Mouse (Mus musculus) embryonic facial prominence, embryonic 15.5 days (tissue): ENCODE results near the gene Tap1. TPM values are rescaled to one million over a fixed set of nuclear protein-coding genes. Genes with fewer than 3 reads are reported as not detected.

Experiments used
- ATAC-seq: fragments of 200-750 bp; cut with Nextera tagmentation; 2 replicates; pipeline ENCODE4 v1.8.0; 2017; ENCODE audit warnings: low read depth, moderate TSS enrichment; ENCODE audit not compliant: insufficient number of reproducible peaks, low FRiP score, low TSS enrichment
- H3K27ac ChIP-seq: fragments of 300-500 bp; sonication (generic); replicated peaks from 2 replicates; pipeline ENCODE4 v1.5.1; 2015; ENCODE audit warnings: mild to moderate bottlenecking, inconsistent platforms
- H3K27me3 ChIP-seq: fragments of 300-500 bp; sonication (generic); 2 replicates; pipeline ENCODE4 v1.6.1; 2015; ENCODE audit warnings: inconsistent platforms
- H3K36me3 ChIP-seq: fragments of 300-500 bp; sonication (generic); 2 replicates; pipeline ENCODE4 v1.6.1; 2015; ENCODE audit warnings: mild to moderate bottlenecking, inconsistent platforms
- H3K4me1 ChIP-seq: fragments of 300-500 bp; sonication (generic); 2 replicates; pipeline ENCODE4 v1.6.1; 2015; ENCODE audit warnings: inconsistent platforms
- H3K4me2 ChIP-seq: fragments of 300-500 bp; sonication (generic); replicated peaks from 2 replicates; pipeline ENCODE4 v1.6.1; 2015; ENCODE audit warnings: mild to moderate bottlenecking, inconsistent platforms
- H3K4me3 ChIP-seq: fragments of 300-500 bp; sonication (generic); replicated peaks from 2 replicates; pipeline ENCODE4 v1.5.1; 2015; ENCODE audit warnings: mild to moderate bottlenecking, inconsistent platforms
- H3K9ac ChIP-seq: fragments of 300-500 bp; sonication (generic); 2 replicates; pipeline ENCODE4 v1.6.1; 2015; ENCODE audit warnings: inconsistent platforms
- H3K9me3 ChIP-seq: fragments of 300-500 bp; sonication (generic); replicated peaks from 2 replicates; pipeline ENCODE4 v1.6.1; 2016; ENCODE audit warnings: inconsistent platforms
- WGBS: fragments of 180-500 bp; shearing (Covaris S2); methylation state at CpG from one replicate; pipeline ENCODE4 v1.1.7; 2015; 5-methylcytosine and 5-hydroxymethylcytosine counted together
- polyA plus RNA-seq: library from polyadenylated mRNA; unstranded; fragments of >200 nt; fragmentation: Nextera tagmentation; extraction: Ambion mirVana; gene quantifications from 2 replicates; pipeline ENCODE4 v1.2.1, GENCODE M21; 2015

Gene Tap1
- polyA plus RNA-seq, 1 experiment from 2014 or later = 11.9 TPM

DNA sequence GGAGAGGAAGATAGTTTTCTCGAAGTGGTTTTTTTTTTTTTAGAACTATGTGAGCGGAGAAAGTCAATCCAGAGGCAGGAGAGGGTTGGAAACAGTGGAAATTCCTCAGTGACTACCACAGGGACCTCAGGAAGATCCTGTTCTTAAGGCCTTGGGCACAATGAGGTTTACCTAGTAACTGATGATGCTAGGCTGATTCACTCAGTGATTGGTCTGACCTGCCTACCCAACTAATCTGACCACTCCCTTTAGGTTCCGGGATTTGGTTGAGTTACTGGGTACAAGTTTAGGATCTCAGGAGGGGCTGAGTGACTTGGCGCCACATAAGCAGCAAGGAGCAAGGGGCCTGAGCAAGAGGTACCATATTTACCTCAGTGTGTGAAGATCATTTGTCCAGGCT lies 34.4 kb upstream of the Tap1 start, which contains the start of gene H2-DMb1:
Gene H2-DMb1, plus strand, starts transcription at position 150 of the 400 bp plus-strand sequence.
- no peak within 1 kb of the TSS for H3K27ac ChIP-seq
- H3K27me3 ChIP-seq = no peaks in the 10 kb centered on the region
- H3K4me2 ChIP-seq = peak within 1 kb of the TSS; percentile 24; the same call in 1 of the 2 replicates
- H3K4me3 ChIP-seq = no peak within 1 kb of the TSS
- no peak within 1 kb of the TSS for H3K9ac ChIP-seq
- WGBS = 57% methylated on average over 4 of the region's 4 CpGs
- H3K4me1 ChIP-seq = no peaks in the 10 kb centered on the region
- H3K9me3 ChIP-seq = no peaks in the 10 kb centered on the region
- no peaks in the 10 kb centered on the region for H3K36me3 ChIP-seq
- no peak for ATAC-seq

DNA sequence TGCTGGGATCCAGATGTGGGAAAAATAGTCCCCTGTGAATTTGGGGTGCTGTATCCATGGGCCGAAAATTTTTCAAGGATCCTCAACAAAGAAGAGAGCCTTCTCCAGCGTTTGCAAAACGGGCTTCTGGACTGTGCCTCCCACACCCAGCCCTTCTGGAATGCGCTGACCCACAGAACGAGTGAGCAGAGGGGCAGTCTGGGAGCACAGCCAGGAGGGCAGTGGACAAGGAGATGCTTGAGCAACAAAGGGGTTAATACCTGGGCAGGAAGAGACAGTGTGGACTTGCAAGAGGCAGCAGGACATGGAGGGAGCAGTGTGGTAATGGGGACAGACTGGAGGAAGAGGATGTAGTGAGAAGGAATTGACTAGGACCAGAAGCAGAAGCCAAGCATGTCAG lies 31.8 kb upstream of the Tap1 start:
- H3K4me1 ChIP-seq = no peaks in the 10 kb centered on the region
- no peaks in the 10 kb centered on the region for H3K27me3 ChIP-seq
- WGBS = 36% methylated on average over 5 of the region's 5 CpGs
- ATAC-seq = no peak
- no peak overlapping the region for H3K4me2 ChIP-seq
- no peak overlapping the region for H3K27ac ChIP-seq
- no peaks in the 10 kb centered on the region for H3K9me3 ChIP-seq
- H3K4me3 ChIP-seq = no peak overlapping the region
- no peak overlapping the region for H3K9ac ChIP-seq
- no peaks in the 10 kb centered on the region for H3K36me3 ChIP-seq

DNA sequence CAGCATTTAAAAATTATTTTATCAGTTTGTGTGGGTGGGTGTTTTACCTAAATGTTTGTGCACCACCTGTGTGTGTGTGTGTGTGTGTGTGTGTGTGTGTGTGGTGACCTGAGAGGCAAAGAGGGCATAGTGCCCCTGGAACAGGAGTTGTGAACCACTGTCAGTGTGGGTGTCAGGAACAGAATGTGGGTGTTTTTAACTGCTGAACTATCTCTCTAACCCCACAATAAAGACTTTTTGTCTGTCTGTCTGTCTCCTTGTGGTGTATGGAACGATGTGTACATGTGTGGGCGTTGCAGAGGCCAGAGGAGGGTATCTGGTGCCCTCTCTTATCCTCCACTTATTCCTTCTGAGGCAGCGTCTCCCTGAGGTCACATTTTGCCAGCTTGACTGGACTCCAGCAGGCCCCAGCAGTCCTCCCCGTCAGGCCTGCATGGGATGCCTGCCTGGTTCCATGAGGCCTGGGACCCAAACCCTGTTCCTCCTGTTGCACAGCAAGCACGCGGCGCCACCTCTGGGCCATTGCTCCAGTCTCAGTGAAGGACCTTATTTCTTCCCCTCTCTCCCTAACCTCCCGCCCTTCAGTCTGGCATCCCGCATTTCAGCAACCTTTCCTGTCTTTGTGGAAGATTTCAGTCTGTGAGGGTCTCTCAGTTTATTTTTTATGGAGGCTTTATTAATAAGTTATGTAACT lies 23.0 kb upstream of the Tap1 start:
- no peaks in the 10 kb centered on the region for H3K36me3 ChIP-seq
- H3K9me3 ChIP-seq = no peaks in the 10 kb centered on the region
- ATAC-seq = no peak
- H3K27ac ChIP-seq = no peak overlapping the region
- no peak overlapping the region for H3K9ac ChIP-seq
- H3K27me3 ChIP-seq = no peaks in the 10 kb centered on the region; the same call in 1 of the 2 replicates
- 42% methylated on average over 9 of the region's 9 CpGs for WGBS
- no peak overlapping the region for H3K4me2 ChIP-seq
- no peaks in the 10 kb centered on the region for H3K4me1 ChIP-seq
- H3K4me3 ChIP-seq = no peak overlapping the region

DNA sequence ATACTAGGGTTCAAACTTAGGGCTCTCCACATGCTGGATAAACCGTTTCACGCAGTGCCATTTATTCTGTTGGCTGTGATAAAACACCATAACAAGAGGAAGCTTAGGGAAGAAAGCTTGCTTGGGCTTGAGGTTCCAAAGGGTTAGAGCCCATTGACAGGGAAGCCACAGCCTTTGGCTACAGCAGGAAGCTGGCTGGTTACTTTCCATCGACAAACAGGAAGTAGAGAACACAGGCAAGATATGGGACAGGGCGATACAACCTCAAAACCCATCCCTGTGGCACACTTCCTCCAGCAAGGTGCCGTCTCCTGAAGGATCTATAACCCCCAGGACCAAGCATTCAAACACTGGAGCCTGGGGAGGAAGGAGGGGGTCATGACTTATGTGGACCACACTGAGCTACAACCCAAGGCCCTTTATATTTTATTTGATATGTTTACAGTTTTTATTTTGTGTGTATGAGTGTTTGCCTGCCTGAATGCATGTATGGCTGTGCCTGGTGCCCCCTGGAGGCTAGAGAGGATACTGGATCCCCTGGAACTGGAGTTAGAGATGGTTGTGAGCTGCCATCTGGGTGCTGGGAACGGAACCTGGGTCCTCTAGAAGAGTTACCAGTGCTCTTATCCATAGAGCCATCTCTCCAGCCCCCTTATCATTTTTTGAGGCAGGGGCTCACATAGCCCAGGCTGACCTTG lies 22.2 kb upstream of the Tap1 start:
- no peak overlapping the region for H3K4me3 ChIP-seq
- 83% methylated on average over 6 of the region's 6 CpGs for WGBS
- no peak overlapping the region for H3K4me2 ChIP-seq
- H3K9me3 ChIP-seq = no peaks in the 10 kb centered on the region
- no peaks in the 10 kb centered on the region for H3K4me1 ChIP-seq
- H3K27ac ChIP-seq = no peak overlapping the region
- ATAC-seq = no peak
- no peaks in the 10 kb centered on the region for H3K36me3 ChIP-seq
- no peaks in the 10 kb centered on the region; the same call in 1 of the 2 replicates for H3K27me3 ChIP-seq
- no peak overlapping the region for H3K9ac ChIP-seq

DNA sequence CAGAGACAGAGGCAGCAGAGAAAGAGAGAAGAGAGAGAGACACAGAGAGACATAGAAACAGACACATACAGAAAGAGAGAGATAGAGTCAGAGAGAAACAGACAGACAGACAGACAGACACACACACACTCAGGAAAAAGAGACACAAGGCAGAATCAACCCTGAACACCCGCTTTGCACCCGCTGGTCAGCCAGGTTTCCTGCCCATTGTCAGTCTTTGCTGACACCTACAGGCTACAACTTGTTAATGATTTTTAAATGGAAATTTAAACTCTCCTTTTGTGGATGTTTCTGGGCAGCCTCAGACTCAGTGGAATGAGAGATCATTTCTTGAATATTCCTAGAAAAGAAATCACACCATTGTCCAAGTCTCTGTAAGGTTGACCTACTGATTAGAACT lies 18.1 kb upstream of the Tap1 start:
- no peaks in the 10 kb centered on the region for H3K27me3 ChIP-seq
- H3K4me1 ChIP-seq = no peaks in the 10 kb centered on the region
- H3K27ac ChIP-seq = no peak overlapping the region
- 0% methylated on average over 2 of the region's 2 CpGs for WGBS
- no peak overlapping the region for H3K4me3 ChIP-seq
- ATAC-seq = no peak
- H3K36me3 ChIP-seq = no peaks in the 10 kb centered on the region
- H3K9ac ChIP-seq = no peak overlapping the region
- no peak overlapping the region for H3K4me2 ChIP-seq
- no peaks in the 10 kb centered on the region for H3K9me3 ChIP-seq

DNA sequence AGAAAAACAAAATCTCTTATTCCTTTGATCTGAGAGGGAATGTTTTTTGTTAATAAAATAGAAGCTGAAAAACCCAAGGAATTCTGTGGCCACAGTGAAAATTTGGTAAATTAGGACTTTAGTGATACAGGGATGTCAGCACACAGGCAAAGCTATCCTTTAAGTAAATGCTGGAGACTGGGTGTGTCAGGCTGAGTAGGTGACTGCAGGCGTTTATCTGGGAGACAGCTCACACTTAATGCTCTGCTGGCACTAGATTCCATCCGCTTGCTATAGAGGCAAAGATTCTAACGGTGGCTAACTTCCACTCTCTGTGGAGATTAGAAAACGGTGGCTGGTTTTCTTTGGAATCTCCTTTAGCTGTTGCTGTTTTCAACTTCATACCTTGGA lies 16.9 kb upstream of the Tap1 start:
- no peak overlapping the region for H3K9ac ChIP-seq
- no peaks in the 10 kb centered on the region for H3K4me1 ChIP-seq
- H3K27me3 ChIP-seq = no peaks in the 10 kb centered on the region
- no peaks in the 10 kb centered on the region for H3K9me3 ChIP-seq
- no peaks in the 10 kb centered on the region for H3K36me3 ChIP-seq
- no peak for ATAC-seq
- no peak overlapping the region for H3K27ac ChIP-seq
- WGBS = 28% methylated on average over 4 of the region's 4 CpGs
- H3K4me2 ChIP-seq = no peak overlapping the region
- H3K4me3 ChIP-seq = no peak overlapping the region

DNA sequence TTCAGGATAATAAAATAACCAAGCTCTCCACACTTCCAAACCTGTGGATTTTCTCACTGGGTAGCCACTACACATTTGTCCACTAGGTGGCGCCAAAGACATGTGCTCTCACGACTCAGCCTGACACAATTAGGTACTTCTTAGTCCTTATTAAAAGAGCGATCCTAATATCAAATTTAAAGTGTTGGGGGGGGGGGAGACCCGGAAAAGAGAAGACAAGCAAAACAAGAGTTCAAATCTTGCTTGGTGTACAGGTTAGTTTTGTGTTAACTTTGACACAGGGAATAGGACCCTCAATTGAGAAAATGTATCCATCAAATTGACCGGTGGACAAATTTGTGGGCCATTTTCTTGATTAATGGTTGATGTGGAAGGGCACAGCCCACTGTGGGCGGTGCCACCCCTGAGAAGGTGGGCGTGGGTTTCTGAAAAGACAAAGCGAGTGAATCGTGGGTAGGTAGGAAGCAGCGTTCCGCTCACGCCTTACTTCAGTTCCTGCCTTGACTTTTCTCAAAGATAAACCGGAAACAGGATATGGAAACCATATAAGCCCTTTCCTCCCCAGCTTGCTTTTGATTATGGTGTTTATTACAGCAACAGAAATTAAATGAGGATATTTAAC lies 16.4 kb upstream of the Tap1 start:
- Histone ChIP-seq H3K9ac (no peak overlapping the region), H3K9me3 (no peaks in the 10 kb centered on the region), H3K4me1 (no peaks in the 10 kb centered on the region), H3K4me2 (no peak overlapping the region), H3K27me3 (no peaks in the 10 kb centered on the region), H3K27ac (no peak overlapping the region), H3K4me3 (no peak overlapping the region), H3K36me3 (no peaks in the 10 kb centered on the region)
- no peak for ATAC-seq
- 35% methylated on average over 13 of the region's 13 CpGs for WGBS

DNA sequence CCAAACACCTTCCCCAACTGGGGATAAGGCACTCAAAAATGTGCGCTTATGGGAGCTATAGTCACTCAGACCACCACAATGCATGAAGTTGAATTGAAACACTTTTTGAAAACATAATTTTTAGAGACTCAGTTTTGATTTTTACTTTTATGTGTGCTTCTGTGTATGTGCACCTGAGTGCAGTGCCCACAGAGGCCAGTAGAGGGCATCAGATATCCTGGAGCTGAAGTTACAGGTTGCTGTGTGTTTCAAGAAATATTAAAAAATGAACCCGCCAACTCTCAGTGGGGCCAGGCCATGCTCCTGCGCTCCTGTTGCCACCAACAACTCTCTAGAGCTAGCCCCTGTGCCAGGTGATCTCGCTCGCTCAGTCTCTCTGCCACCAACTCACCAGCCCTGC lies 14.8 kb upstream of the Tap1 start:
- H3K27ac ChIP-seq = no peak overlapping the region
- 94% methylated on average over 5 of the region's 5 CpGs for WGBS
- no peak overlapping the region for H3K9ac ChIP-seq

DNA sequence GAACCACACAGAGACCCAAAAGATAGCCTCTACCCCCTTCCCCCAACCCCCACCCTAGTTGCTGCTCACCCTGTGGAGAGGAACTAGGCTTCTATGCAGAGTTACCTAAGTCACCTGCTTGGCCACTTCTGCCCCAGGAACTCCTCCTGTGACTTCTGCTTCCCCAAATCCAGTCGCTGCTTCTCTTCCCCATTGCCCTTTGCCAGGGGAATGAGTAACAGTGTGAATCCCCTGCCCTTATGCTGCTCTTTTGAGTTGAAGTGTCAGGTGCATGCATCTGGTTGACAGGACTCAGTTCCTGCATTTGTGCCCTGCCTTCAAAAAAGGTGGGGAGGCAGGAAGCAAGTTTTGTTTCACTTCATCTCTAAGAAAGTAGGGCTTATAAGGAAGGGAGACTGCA lies 13.3 kb upstream of the Tap1 start:
- no peak overlapping the region for H3K27ac ChIP-seq
- no peaks in the 10 kb centered on the region for H3K36me3 ChIP-seq
- H3K4me1 ChIP-seq = no peaks in the 10 kb centered on the region
- H3K9me3 ChIP-seq = no peaks in the 10 kb centered on the region
- ATAC-seq = no peak
- no peak overlapping the region for H3K4me2 ChIP-seq
- H3K9ac ChIP-seq = no peak overlapping the region
- H3K4me3 ChIP-seq = no peak overlapping the region
- H3K27me3 ChIP-seq = no peaks in the 10 kb centered on the region
- WGBS = 69% methylated on average over 1 of the region's 1 CpGs

More for the DNA sequence above, 14.8 kb upstream of the Tap1 start:
- no peak overlapping the region for H3K4me2 ChIP-seq
- no peaks in the 10 kb centered on the region for H3K4me1 ChIP-seq
- no peaks in the 10 kb centered on the region for H3K36me3 ChIP-seq
- no peaks in the 10 kb centered on the region for H3K27me3 ChIP-seq
- no peaks in the 10 kb centered on the region for H3K9me3 ChIP-seq
- ATAC-seq = no peak
- H3K4me3 ChIP-seq = no peak overlapping the region

DNA sequence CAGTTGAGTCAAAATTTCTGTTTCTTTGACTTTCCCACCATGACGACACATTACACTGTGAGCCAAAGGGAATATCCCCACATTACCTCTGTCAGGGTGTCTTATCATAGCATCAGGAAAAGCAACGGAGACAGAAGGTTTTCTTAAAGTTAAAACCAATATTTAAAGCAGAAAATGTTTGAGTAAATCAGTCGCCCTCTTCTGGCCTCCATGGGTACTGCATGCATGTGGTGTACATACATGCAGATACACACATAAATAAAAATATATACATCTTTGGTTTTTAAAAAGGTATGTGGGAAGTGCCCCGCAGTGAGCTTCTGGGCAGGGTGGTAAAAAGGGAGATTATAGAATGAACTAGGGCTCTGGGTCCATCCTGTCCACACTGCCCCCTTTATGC lies 10.2 kb upstream of the Tap1 start:
- no peaks in the 10 kb centered on the region for H3K9me3 ChIP-seq
- no peaks in the 10 kb centered on the region for H3K4me1 ChIP-seq
- H3K27me3 ChIP-seq = no peaks in the 10 kb centered on the region
- no peak overlapping the region for H3K4me3 ChIP-seq
- H3K4me2 ChIP-seq = no peak overlapping the region
- no peak for ATAC-seq
- no peak overlapping the region for H3K27ac ChIP-seq
- no peak overlapping the region for H3K9ac ChIP-seq
- WGBS = 71% methylated on average over 4 of the region's 4 CpGs
- no peaks in the 10 kb centered on the region for H3K36me3 ChIP-seq

DNA sequence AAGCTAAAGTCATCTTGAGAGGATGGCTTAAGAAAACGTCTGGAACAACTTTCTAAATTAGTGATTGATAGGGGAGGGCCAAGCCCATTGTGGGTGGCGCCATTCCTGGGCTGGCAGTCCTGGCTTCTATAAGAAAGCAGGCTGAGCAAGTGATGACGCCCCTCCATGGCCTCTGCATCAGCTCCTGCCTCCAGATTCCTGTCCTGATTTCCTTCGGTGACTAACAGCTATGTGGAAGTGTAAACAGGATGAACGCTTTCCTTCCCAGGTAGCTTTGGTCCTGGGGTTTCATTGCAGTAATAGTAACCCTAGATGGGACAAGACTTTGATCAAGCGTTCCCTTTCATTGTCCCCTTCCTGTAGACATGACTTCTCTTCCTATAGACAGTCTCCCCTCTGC lies 8.3 kb upstream of the Tap1 start:
- Histone ChIP-seq H3K9ac (no peak overlapping the region), H3K4me1 (no peaks in the 10 kb centered on the region), H3K27me3 (peaks cover 7% of the 10 kb centered on the region), H3K4me2 (no peak overlapping the region), H3K27ac (no peak overlapping the region), H3K36me3 (no peaks in the 10 kb centered on the region), H3K9me3 (no peaks in the 10 kb centered on the region), H3K4me3 (no peak overlapping the region)
- ATAC-seq = no peak
- WGBS = 60% methylated on average over 6 of the region's 6 CpGs
